Mouse (Mus musculus): ENCODE results near the gene Sept6. TPM values are rescaled to one million over a fixed set of nuclear protein-coding genes. Genes with fewer than 3 reads are reported as not detected.

The Sept6 gene
- 6.1 TPM for polyA plus RNA-seq (2014; fragmentation: Illumina TruSeq; extraction: RNeasy Lipid Tissue Mini Kit (QIAGEN cat#74804); ENCODE audit: low read depth, low replicate concordance)

DNA sequence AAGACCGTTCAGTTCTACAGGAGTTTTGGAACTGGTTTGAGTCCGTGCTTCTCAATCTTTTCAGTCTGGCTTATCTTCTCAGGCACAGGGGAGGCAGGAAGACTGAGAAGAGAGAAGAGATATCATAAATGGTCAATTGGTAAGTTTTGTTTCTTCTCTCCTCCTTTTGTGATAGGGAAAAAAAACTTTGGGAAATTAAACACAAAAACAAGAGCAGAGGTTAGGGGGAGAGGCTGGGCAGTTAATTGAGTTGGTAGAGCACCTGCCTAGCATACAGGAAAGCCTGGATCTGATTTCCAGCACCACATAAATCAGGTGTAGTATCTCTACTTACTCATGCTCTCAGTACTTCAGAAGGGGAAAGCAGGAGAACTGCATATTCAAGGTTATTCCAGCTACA, at the start of gene Sept6:
Gene Sept6 (minus strand): TSS at position 101 of the 400 bp plus-strand sequence.

DNA sequence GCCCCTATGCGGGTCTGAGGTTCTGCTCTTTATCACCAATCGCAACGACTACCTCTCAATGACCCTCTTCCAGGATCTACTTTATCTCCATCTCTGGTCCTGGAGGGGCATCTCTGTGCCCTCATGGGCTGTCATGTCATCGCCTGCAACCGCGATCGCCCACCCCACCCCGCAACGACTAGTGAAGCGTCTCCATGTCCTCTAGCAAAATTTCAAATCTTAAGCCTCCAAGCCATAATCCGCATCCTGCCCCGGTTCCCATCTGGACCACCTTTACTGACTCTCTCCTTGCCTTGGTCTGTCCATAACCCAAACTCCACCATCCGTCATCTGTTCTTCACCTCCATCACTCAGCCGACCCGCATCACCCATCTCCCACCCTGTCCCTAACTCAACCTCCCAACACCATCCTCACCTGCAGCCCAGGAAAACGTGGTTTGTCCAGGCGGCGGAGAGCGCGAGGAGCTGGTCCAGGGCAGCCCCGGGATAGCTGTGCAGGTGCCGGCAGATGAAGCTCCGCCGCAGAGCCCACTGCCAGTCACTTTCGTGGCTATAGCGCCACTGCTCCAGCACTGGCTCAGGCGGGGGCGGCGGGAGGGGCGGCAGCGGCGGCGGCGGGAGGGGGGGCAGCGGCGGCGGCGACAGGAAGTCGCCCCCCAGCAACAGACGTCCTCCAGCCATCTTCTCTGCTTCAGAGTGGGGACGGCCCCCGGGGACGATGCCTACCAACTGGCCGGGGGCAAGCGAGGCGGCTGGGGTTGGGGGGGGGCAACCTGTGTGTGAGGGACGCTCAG, 89.1 kb downstream of the Sept6 start, which contains the start of gene Nkrf:
Gene Nkrf (minus strand): TSS at position 579 of the 794 bp plus-strand sequence.

DNA sequence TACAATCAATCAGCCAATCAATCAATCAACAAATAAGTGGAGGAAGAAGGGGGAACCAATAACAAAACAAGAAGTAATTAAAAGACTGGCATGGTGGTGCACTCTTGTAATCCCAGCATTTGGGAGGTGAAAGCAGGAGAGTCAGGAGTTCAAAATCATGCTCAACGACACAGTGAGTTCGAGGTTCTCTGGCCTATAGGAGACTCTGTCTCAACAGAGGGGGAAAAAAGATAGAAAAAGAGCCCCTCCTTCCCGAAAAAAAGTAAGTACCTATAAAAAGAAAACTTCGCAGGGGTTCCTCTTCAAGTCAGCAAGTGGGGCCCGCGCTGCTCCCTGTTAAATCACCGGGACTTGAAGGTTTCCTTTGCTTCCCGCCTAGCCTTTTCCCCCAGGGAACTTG, 117.8 kb downstream of the Sept6 start, which contains the start of the genes Ube2a and C330007P06Rik:
Gene Ube2a (plus strand): TSS at position 136 of the 400 bp plus-strand sequence.
Gene C330007P06Rik (minus strand): TSS at position 347 of the 400 bp plus-strand sequence.

Other genes starting within 250 kb of the Sept6 start
- gene Slc25a43, start 248.1 kb downstream of the Sept6 start, polyA plus RNA-seq (2014; fragmentation: Illumina TruSeq; extraction: RNeasy Lipid Tissue Mini Kit (QIAGEN cat#74804); ENCODE audit: low read depth, low replicate concordance) = not detected
- gene Slc25a5, start 196.1 kb downstream of the Sept6 start, polyA plus RNA-seq (2014; fragmentation: Illumina TruSeq; extraction: RNeasy Lipid Tissue Mini Kit (QIAGEN cat#74804); ENCODE audit: low read depth, low replicate concordance) = 381 TPM
- 61.1 TPM for gene Ube2a, start 117.9 kb downstream of the Sept6 start, polyA plus RNA-seq (2014; fragmentation: Illumina TruSeq; extraction: RNeasy Lipid Tissue Mini Kit (QIAGEN cat#74804); ENCODE audit: low read depth, low replicate concordance)
- gene C330007P06Rik, start 117.7 kb downstream of the Sept6 start, polyA plus RNA-seq (2014; fragmentation: Illumina TruSeq; extraction: RNeasy Lipid Tissue Mini Kit (QIAGEN cat#74804); ENCODE audit: low read depth, low replicate concordance) = 49.8 TPM
- 6.1 TPM for gene Nkrf, start 88.9 kb downstream of the Sept6 start, polyA plus RNA-seq (2014; fragmentation: Illumina TruSeq; extraction: RNeasy Lipid Tissue Mini Kit (QIAGEN cat#74804); ENCODE audit: low read depth, low replicate concordance)
- gene Sowahd, start 57.1 kb upstream of the Sept6 start, polyA plus RNA-seq (2014; fragmentation: Illumina TruSeq; extraction: RNeasy Lipid Tissue Mini Kit (QIAGEN cat#74804); ENCODE audit: low read depth, low replicate concordance) = 0.32 TPM
- gene Rpl39, start 93.6 kb upstream of the Sept6 start, polyA plus RNA-seq (2014; fragmentation: Illumina TruSeq; extraction: RNeasy Lipid Tissue Mini Kit (QIAGEN cat#74804); ENCODE audit: low read depth, low replicate concordance) = 676 TPM
- 35.6 TPM for gene Upf3b, start 118.5 kb upstream of the Sept6 start, polyA plus RNA-seq (2014; fragmentation: Illumina TruSeq; extraction: RNeasy Lipid Tissue Mini Kit (QIAGEN cat#74804); ENCODE audit: low read depth, low replicate concordance)
- 9.2 TPM for gene Nkap, start 135.0 kb upstream of the Sept6 start, polyA plus RNA-seq (2014; fragmentation: Illumina TruSeq; extraction: RNeasy Lipid Tissue Mini Kit (QIAGEN cat#74804); ENCODE audit: low read depth, low replicate concordance)
- gene Akap14, start 177.0 kb upstream of the Sept6 start, polyA plus RNA-seq (2014; fragmentation: Illumina TruSeq; extraction: RNeasy Lipid Tissue Mini Kit (QIAGEN cat#74804); ENCODE audit: low read depth, low replicate concordance) = 0.27 TPM
- gene Ndufa1, start 199.4 kb upstream of the Sept6 start, polyA plus RNA-seq (2014; fragmentation: Illumina TruSeq; extraction: RNeasy Lipid Tissue Mini Kit (QIAGEN cat#74804); ENCODE audit: low read depth, low replicate concordance) = 548 TPM
- gene Rnf113a1, start 199.5 kb upstream of the Sept6 start, polyA plus RNA-seq (2014; fragmentation: Illumina TruSeq; extraction: RNeasy Lipid Tissue Mini Kit (QIAGEN cat#74804); ENCODE audit: low read depth, low replicate concordance) = 2.7 TPM
- gene Gm9, start 219.2 kb upstream of the Sept6 start, polyA plus RNA-seq (2014; fragmentation: Illumina TruSeq; extraction: RNeasy Lipid Tissue Mini Kit (QIAGEN cat#74804); ENCODE audit: low read depth, low replicate concordance) = not detected
- not detected for gene Rhox1, start 230.5 kb upstream of the Sept6 start, polyA plus RNA-seq (2014; fragmentation: Illumina TruSeq; extraction: RNeasy Lipid Tissue Mini Kit (QIAGEN cat#74804); ENCODE audit: low read depth, low replicate concordance)